In the genomic region with DNA sequence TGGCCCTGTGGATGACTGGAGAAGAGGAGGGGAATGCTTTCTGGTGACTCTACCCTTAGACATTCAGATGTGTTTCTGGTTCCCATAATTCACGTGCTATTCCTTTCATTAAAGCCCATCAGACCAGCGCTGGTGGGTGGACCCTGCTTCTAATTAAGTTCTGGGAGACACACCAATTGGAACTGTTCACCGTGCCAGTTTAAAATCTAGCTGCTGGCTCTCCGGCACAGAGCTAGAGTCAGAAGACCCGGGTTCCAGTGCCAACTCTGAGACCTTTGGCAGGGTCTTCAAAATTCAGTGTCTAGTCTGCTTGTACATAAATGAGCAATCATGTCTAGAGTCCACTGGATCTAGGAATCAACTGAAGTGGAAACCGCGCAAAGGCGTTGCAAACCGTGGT, we compare ENCODE assay signal across 20 mouse cellular contexts.
"Had no signal": no experiment of that assay in that cellular context is flagged by ENCODE, and none has a peak within 500 bp of the region (broad histone marks: within the 10 kb centered on the region; RNA-seq: fewer than 3 reads in every experiment).

No protein-coding gene starts in this region.

- H3K4me2 ChIP-seq: limb, embryonic 12.5 days; limb, embryonic 15.5 days; liver, embryonic 11.5 days; lung, embryonic 14.5 days; midbrain, embryonic 13.5 days; neural tube, embryonic 12.5 days had no signal

- H3K9ac ChIP-seq: limb, embryonic 12.5 days; limb, embryonic 15.5 days; liver, embryonic 14.5 days; liver, postnatal 0 days; lung, embryonic 14.5 days; midbrain, embryonic 13.5 days; neural tube, embryonic 12.5 days had no signal

- ATAC-seq: liver, postnatal 0 days; lung, postnatal 0 days; midbrain, embryonic 13.5 days; midbrain, embryonic 16.5 days had no signal

- H3K36me3 ChIP-seq: limb, embryonic 12.5 days; limb, embryonic 15.5 days; midbrain, embryonic 13.5 days; neural tube, embryonic 12.5 days had no signal

- H3K4me1 ChIP-seq: limb, embryonic 12.5 days; limb, embryonic 15.5 days had no signal

- DNase-seq: kidney, adult 18-20 months; kidney, adult 9 months; kidney, postnatal 14 days; layer of hippocampus, adult 9-11 months; liver, postnatal 0 days; lung, embryonic 14.5 days; retina, postnatal 1 day; right cerebral cortex, postnatal 25 days; thymus, adult 18-20 months; thymus, postnatal 36 days had no signal

- H3K4me3 ChIP-seq: layer of hippocampus, adult 2 months; limb, embryonic 12.5 days; limb, embryonic 15.5 days; midbrain, embryonic 13.5 days; neural tube, embryonic 12.5 days had no signal

- H3K9me3 ChIP-seq: limb, embryonic 12.5 days; limb, embryonic 15.5 days; midbrain, embryonic 13.5 days; neural tube, embryonic 12.5 days had no signal

- H3K27me3 ChIP-seq: limb, embryonic 12.5 days; limb, embryonic 15.5 days; midbrain, embryonic 13.5 days; neural tube, embryonic 12.5 days had no signal

- H3K27ac ChIP-seq: layer of hippocampus, adult 2 months; limb, embryonic 12.5 days; limb, embryonic 15.5 days; liver, embryonic 14.5 days; macrophage; midbrain, embryonic 13.5 days; neural tube, embryonic 12.5 days had no signal
